Mouse (Mus musculus) neural tube, embryonic 14.5 days (tissue): ENCODE results near the gene Krtcap2. TPM values are rescaled to one million over a fixed set of nuclear protein-coding genes. Genes with fewer than 3 reads are reported as not detected.

ENCODE experiments used
- ATAC-seq: fragments of 200-750 bp; cut with Nextera tagmentation; 2 replicates; pipeline ENCODE4 v1.8.0; 2017; ENCODE audit warnings: low read depth, mild to moderate bottlenecking, moderate TSS enrichment, moderate library complexity
- H3K27ac ChIP-seq: fragments of 300-500 bp; sonication (generic); 2 replicates; pipeline ENCODE4 v1.5.1; 2014; ENCODE audit warnings: low read depth, mild to moderate bottlenecking, control low read depth, low read length, moderate library complexity, mixed read lengths
- H3K27me3 ChIP-seq: fragments of 300-500 bp; sonication (generic); 2 replicates; pipeline ENCODE4 v1.6.1; 2014; ENCODE audit warnings: low read length; ENCODE audit not compliant: control insufficient read depth, insufficient read depth
- H3K36me3 ChIP-seq: fragments of 300-500 bp; sonication (generic); 2 replicates; pipeline ENCODE4 v1.6.1; 2014; ENCODE audit warnings: low read length, mixed read lengths; ENCODE audit not compliant: control insufficient read depth, insufficient read depth
- H3K4me1 ChIP-seq: fragments of 300-500 bp; sonication (generic); 2 replicates; pipeline ENCODE4 v1.6.1; 2014; ENCODE audit warnings: low read length; ENCODE audit not compliant: control insufficient read depth, insufficient read depth
- H3K4me2 ChIP-seq: fragments of 300-500 bp; sonication (generic); 2 replicates; pipeline ENCODE4 v1.6.1; 2014; ENCODE audit warnings: mild to moderate bottlenecking, low read depth, low read length, control low read depth
- H3K4me3 ChIP-seq: fragments of 300-500 bp; sonication (generic); 2 replicates; pipeline ENCODE4 v1.5.1; 2014; ENCODE audit warnings: low read depth, low read length, control low read depth, mixed read lengths
- H3K9ac ChIP-seq: fragments of 300-500 bp; sonication (generic); replicated peaks from 2 replicates; pipeline ENCODE4 v1.6.1; 2014; ENCODE audit warnings: low read depth, mild to moderate bottlenecking, control low read depth, low read length, mixed read lengths
- H3K9me3 ChIP-seq: fragments of 300-500 bp; sonication (generic); 2 replicates; pipeline ENCODE4 v1.6.1; 2016; ENCODE audit warnings: low read length; ENCODE audit not compliant: control insufficient read depth
- WGBS: fragments of 180-500 bp; shearing (Covaris S2); extraction: QIAGEN DNeasy Blood & Tissue Kit; methylation state at CpG from one replicate; pipeline ENCODE4 v1.1.7; 2014; 5-methylcytosine and 5-hydroxymethylcytosine counted together
- polyA plus RNA-seq: library from polyadenylated mRNA; unstranded; fragments of >200 nt; fragmentation: Nextera tagmentation; extraction: Ambion mirVana; gene quantifications from 2 replicates; pipeline ENCODE4 v1.2.1, GENCODE M21; 2014

Gene Krtcap2
- polyA plus RNA-seq, 1 experiment from 2014 or later, result 206 TPM

- no peak for ATAC-seq
- H3K4me2 ChIP-seq, result no peak overlapping the region
- H3K4me1 ChIP-seq, result no peaks in the 10 kb centered on the region
- H3K4me3 ChIP-seq, result no peak overlapping the region
- H3K36me3 ChIP-seq, result no peaks in the 10 kb centered on the region
- no peak overlapping the region for H3K9ac ChIP-seq
- H3K27me3 ChIP-seq, result no peaks in the 10 kb centered on the region
- H3K27ac ChIP-seq, result no peak overlapping the region
- no peaks in the 10 kb centered on the region for H3K9me3 ChIP-seq
- 79% methylated on average over 10 of the region's 10 CpGs for WGBS
These were observed 46.1 kb downstream of the Krtcap2 start for GRCm38 (mm10) chr3:89291874-89292273.

GRCm38 (mm10) chr3:89292303-89292702 is 46.5 kb downstream of the Krtcap2 start:
- no peak overlapping the region for H3K4me3 ChIP-seq
- H3K4me2 ChIP-seq, result no peak overlapping the region
- ATAC-seq, result no peak
- H3K9ac ChIP-seq, result no peak overlapping the region
- no peaks in the 10 kb centered on the region for H3K9me3 ChIP-seq
- H3K27ac ChIP-seq, result no peak overlapping the region
- H3K36me3 ChIP-seq, result no peaks in the 10 kb centered on the region
- WGBS, result 51% methylated on average over 5 of the region's 5 CpGs
- no peaks in the 10 kb centered on the region for H3K4me1 ChIP-seq
- no peaks in the 10 kb centered on the region for H3K27me3 ChIP-seq

- Histone ChIP-seq H3K27ac (no peak overlapping the region), H3K4me2 (no peak overlapping the region), H3K9ac (no peak overlapping the region), H3K4me1 (no peaks in the 10 kb centered on the region), H3K36me3 (no peaks in the 10 kb centered on the region), H3K9me3 (no peaks in the 10 kb centered on the region), H3K27me3 (no peaks in the 10 kb centered on the region), H3K4me3 (no peak overlapping the region)
- ATAC-seq, result no peak
- WGBS, result 92% methylated on average over 11 of the region's 11 CpGs
These were observed 47.6 kb downstream of the Krtcap2 start for GRCm38 (mm10) chr3:89293247-89293918.

GRCm38 (mm10) chr3:89294195-89294594 is 48.4 kb downstream of the Krtcap2 start:
- ATAC-seq, result no peak

GRCm38 (mm10) chr3:89295685-89296230 is 50.0 kb downstream of the Krtcap2 start:
- Histone ChIP-seq H3K4me3 (no peak overlapping the region), H3K9me3 (no peaks in the 10 kb centered on the region), H3K4me1 (no peaks in the 10 kb centered on the region), H3K36me3 (no peaks in the 10 kb centered on the region), H3K27me3 (no peaks in the 10 kb centered on the region), H3K4me2 (no peak overlapping the region), H3K27ac (no peak overlapping the region), H3K9ac (no peak overlapping the region)
- ATAC-seq, result no peak
- WGBS, result 89% methylated on average over 8 of the region's 8 CpGs

More at GRCm38 (mm10) chr3:89294195-89294594, 48.4 kb downstream of the Krtcap2 start:
- Histone ChIP-seq H3K36me3 (no peaks in the 10 kb centered on the region), H3K4me3 (no peak overlapping the region), H3K4me1 (no peaks in the 10 kb centered on the region), H3K9me3 (no peaks in the 10 kb centered on the region), H3K27me3 (no peaks in the 10 kb centered on the region), H3K27ac (no peak overlapping the region), H3K9ac (no peak overlapping the region), H3K4me2 (no peak overlapping the region)
- 77% methylated on average over 5 of the region's 5 CpGs for WGBS

GRCm38 (mm10) chr3:89296761-89297396 is 51.1 kb downstream of the Krtcap2 start:
- H3K9ac ChIP-seq, result no peak overlapping the region
- ATAC-seq, result no peak
- 82% methylated on average over 11 of the region's 11 CpGs for WGBS
- H3K4me1 ChIP-seq, result no peaks in the 10 kb centered on the region
- no peaks in the 10 kb centered on the region for H3K9me3 ChIP-seq
- H3K27ac ChIP-seq, result no peak overlapping the region
- H3K36me3 ChIP-seq, result no peaks in the 10 kb centered on the region
- H3K4me2 ChIP-seq, result no peak overlapping the region
- H3K4me3 ChIP-seq, result no peak overlapping the region
- no peaks in the 10 kb centered on the region for H3K27me3 ChIP-seq

- Histone ChIP-seq H3K36me3 (no peaks in the 10 kb centered on the region), H3K9me3 (no peaks in the 10 kb centered on the region), H3K4me3 (no peak overlapping the region), H3K9ac (no peak overlapping the region), H3K27me3 (no peaks in the 10 kb centered on the region), H3K4me2 (no peak overlapping the region), H3K27ac (no peak overlapping the region), H3K4me1 (no peaks in the 10 kb centered on the region)
- ATAC-seq, result no peak
- 77% methylated on average over 6 of the region's 6 CpGs for WGBS
These were observed 53.1 kb downstream of the Krtcap2 start for GRCm38 (mm10) chr3:89298908-89299307.

GRCm38 (mm10) chr3:89299499-89299898 is 53.7 kb downstream of the Krtcap2 start:
- Histone ChIP-seq H3K4me1 (no peaks in the 10 kb centered on the region), H3K9ac (0 out of 2 replicates have a peak overlapping the region, but pooled peaks have one; percentile 25), H3K27me3 (no peaks in the 10 kb centered on the region), H3K9me3 (no peaks in the 10 kb centered on the region), H3K27ac (no peak overlapping the region), H3K4me2 (peak overlapping the region; percentile 37), H3K36me3 (no peaks in the 10 kb centered on the region), H3K4me3 (no peak overlapping the region)
- WGBS, result 4% methylated on average over 14 of the region's 14 CpGs
- ATAC-seq, result no peak
